Mouse (Mus musculus) G1E (cell line): Measurements from ENCODE around the gene Pdzrn4.

Experiments
- CTCF ChIP-seq: IDR thresholded peaks from 2 replicates; pipeline ENCODE4 v1.5.1; 2012; ENCODE audit warnings: low read depth, low read length, inconsistent platforms, mixed read lengths
- GATA1 ChIP-seq: IDR thresholded peaks from 2 replicates; pipeline ENCODE4 v1.6.1; 2012; ENCODE audit warnings: borderline replicate concordance, low read length, inconsistent platforms, mixed read lengths
- GATA2 ChIP-seq: IDR thresholded peaks from 2 replicates; pipeline ENCODE4 v1.6.1; 2012; ENCODE audit warnings: low read depth, low read length, inconsistent platforms, borderline replicate concordance
- POLR2AphosphoS5 ChIP-seq: IDR thresholded peaks from 2 replicates; pipeline ENCODE4 v1.6.1; 2012; ENCODE audit warnings: low read depth, low read length, inconsistent platforms; ENCODE audit not compliant: insufficient replicate concordance
- TAL1 ChIP-seq: conservative IDR thresholded peaks from 2 replicates; pipeline ENCODE4 v1.6.1; 2012; ENCODE audit warnings: low read depth, low read length, inconsistent platforms, mixed read lengths

- TF ChIP-seq CTCF (no peak), TAL1 (no peak), GATA1 (no peak), POLR2AphosphoS5 (no peak), GATA2 (no peak)
Measured at GRCm38 (mm10) chr15:92679541-92679940, 282.9 kb downstream of the Pdzrn4 start.
